Mouse (Mus musculus): ENCODE measurements around the gene Meis1.

The Meis1 gene

GRCm38 (mm10) chr11:18876886-18877625, 141.7 kb downstream of the Meis1 start:
- peak in 1 of 2 experiments; percentile 65 for DNase-seq (ENCODE audit: low spot score in 2 of 2)

- no peak for DNase-seq (ENCODE audit: low spot score in 2 of 2)
Measured at GRCm38 (mm10) chr11:18875911-18876885, 142.6 kb downstream of the Meis1 start.

- DNase-seq (ENCODE audit: low spot score in 2 of 2): no peak
Measured at GRCm38 (mm10) chr11:18875001-18875902, 143.5 kb downstream of the Meis1 start.

DNA sequence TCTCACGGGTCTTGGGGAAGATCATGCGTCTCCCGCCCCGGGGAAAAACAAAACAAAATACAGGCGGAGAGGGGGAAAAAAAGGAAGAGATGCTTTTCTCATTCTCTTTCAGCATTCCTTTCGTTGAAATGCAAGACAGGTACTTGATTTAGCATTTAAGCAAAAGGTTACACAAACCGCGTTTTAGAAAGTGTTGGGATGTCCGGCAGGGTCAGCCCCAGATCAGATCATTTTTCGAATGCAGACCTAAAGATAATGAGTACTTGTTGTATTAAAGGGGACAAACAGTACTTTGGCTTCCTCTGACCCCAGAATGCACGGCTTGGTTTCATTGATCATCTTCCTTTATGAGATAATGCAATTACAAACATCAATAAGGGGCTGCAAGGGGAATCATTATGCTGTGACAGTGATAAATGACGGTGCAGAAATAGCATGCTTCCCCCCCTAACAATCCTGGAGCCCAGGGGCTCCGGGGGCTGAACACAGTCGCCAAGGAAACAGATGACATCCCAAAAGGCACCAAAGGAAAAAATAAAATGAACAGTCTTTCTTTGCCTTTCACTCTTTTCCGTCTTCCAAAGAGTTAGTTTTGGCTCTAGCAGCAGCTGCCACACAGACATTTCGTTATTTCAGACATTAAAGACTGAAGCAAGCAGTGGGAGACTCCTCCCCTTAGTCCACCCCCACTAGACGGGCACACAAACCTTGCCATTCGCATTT, 144.3 kb downstream of the Meis1 start:
- DNase-seq (ENCODE audit: low spot score in 2 of 2): no peak

DNA sequence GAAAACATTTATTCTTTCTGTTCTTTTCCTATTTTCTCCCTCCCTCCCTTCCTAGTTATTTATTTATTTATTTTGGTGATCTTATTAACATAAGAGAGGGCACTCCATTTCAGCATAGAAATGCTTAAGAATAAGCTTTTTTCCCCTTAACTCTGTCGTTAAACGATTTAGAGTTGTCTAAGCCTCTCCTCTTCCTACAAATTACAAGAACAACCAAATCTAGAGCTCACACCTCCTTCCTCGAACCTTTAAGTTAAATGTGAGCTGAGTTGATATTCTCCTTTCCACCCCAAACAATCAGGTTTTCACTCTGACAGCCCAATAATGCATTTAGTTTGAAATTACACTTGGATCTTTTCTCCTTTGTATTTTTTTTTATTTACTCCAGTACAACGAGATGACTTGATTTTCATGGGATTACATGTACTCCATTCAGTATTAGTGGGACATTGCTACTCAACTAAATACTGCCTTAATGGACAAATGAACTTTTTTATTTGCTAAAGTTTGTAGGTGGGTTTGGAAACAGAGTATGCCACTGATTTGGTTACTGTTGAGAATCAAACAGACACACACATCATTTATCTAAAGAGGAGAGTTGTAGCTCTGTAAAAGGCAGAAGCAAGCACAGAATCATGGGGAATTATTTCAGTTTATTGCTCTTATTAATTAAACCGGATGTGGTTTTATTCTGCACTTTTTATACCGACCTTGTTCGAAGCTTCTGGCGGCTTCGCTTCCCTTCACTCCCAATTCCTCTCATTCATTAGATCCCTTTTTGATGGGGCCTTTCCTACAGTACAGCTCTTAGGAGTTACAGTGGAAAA, 145.1 kb downstream of the Meis1 start:
- no peak for DNase-seq (ENCODE audit: low spot score in 2 of 2)

DNA sequence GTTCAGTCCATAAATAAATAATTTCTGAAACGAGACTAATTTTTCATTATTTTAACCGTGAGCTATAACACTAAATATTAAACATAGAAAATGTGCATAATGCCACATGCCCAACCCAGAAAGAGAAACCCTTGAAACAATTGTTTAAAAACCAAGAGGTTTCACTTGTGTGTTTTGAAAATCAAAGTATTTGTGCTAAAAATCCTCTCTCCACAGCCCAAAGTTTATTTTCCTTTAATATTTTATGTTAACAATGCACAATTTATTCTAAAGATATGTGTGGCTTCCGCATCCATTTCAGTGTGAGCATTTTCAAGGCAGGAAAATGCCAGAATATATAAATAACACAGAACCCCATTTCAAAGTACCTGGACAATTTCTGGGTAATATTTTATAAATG, 146.0 kb downstream of the Meis1 start:
- no peak for DNase-seq (ENCODE audit: low spot score in 2 of 2)

- no peak for DNase-seq (ENCODE audit: low spot score in 2 of 2)
Measured at GRCm38 (mm10) chr11:18872118-18872751, 146.6 kb downstream of the Meis1 start.

- no peak for DNase-seq (ENCODE audit: low spot score in 2 of 2)
Measured at GRCm38 (mm10) chr11:18871170-18872081, 147.4 kb downstream of the Meis1 start.

DNA sequence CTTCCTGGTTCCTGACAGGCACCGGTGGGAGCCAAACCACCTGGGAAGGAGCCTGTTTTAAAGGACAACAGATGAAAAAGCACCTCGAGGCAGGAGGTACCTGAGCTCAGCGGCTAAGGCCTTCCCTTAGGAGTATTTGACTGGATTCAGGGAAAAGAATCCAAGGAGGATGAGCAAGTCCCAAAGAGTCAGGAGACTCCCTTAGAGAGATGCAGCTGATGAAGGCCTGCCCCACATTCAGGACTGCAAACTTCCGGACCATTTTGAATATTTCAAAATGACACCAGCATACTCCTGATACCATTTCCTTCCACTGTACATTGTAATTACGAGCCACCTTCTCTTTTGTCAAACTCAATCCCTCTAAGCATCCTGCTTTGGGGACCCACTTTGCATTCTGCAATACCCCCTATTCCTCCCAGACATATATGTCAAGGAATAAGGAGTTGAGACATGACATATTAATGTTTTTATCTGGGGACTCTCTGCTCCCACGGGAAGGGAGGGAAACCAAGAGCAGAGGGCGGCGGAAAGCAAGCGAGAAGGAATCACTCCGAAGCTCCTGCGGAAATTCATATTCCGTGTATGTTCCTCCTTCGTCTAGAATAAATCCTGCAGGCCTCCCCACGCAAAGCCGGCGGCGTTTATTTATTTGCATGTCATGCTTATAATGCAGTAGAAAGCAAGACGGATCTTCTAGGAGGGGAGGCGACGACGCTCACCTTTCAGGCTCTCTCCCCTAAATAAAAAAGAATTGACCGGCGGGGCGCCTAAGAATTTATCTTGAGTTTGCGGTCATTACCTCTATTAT, 148.5 kb downstream of the Meis1 start:
- no peak for DNase-seq (ENCODE audit: low spot score in 2 of 2)

DNA sequence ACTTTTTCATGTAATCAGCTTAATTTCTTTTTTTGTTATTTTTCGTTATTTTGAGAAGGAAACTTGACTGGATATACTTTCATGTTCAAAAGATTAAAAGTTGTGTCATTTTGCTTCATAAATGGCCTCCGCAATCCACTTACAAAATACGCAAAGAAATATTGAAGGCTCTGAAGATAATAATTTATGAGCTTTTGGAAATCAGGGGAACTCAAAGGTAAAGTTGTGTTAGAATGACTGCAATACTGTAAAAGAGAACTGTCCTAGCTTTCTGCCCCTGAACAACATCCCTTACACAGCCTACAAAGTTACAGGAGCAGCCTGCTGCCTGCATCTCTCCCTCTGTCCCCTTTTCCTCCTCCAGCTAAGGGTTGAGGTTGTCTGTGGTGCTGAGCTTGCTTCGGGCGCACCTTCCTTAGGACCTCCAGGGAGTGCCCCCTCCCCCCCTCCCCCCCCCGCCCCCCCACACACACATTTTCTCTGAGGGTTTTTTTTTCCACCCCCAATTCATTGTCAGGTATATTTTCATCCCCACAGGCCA, 149.3 kb downstream of the Meis1 start:
- no peak for DNase-seq (ENCODE audit: low spot score in 2 of 2)

DNA sequence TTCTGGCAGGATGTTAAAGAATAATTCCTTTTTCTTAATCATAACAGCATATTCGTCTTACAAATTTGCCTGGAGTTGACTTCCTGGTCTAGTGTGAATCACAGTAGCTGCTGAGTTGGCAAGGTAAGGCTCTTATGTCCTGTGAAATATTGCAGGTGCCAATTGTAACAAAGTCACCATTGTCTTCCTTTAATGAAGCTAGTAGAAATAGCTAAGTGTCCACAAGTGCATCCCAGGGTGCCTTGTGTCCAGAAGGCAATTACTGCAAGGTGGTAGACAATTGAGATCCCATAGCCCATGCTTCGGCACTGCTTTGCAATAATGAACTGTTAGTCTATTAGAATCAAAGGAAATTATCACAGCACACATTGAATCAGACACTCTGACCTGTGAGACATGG, 151.1 kb downstream of the Meis1 start:
- no peak for DNase-seq (ENCODE audit: low spot score in 2 of 2)

- no peak for DNase-seq (ENCODE audit: low spot score in 2 of 2)
Measured at GRCm38 (mm10) chr11:18866198-18866836, 152.5 kb downstream of the Meis1 start.

- no peak for DNase-seq (ENCODE audit: low spot score in 2 of 2)
Measured at GRCm38 (mm10) chr11:18850772-18851171, 168.0 kb downstream of the Meis1 start.

GRCm38 (mm10) chr11:18847650-18848049, 171.1 kb downstream of the Meis1 start:
- no peak for DNase-seq (ENCODE audit: low spot score in 2 of 2)

- DNase-seq (ENCODE audit: low spot score in 2 of 2): no peak
Measured at GRCm38 (mm10) chr11:18846472-18846871, 172.3 kb downstream of the Meis1 start.

- DNase-seq (ENCODE audit: low spot score in 2 of 2): no peak
Measured at GRCm38 (mm10) chr11:18845900-18846299, 172.9 kb downstream of the Meis1 start.

GRCm38 (mm10) chr11:18845466-18845865, 173.3 kb downstream of the Meis1 start:
- DNase-seq (ENCODE audit: low spot score in 2 of 2): no peak
